Mouse (Mus musculus): ENCODE data around the gene Zfp644. TPM values are rescaled to one million over a fixed set of nuclear protein-coding genes. Genes with fewer than 3 reads are reported as not detected.
A peak's percentile ranks its signal among the peaks of the same experiment; 100 is the strongest.

The Zfp644 gene
- polyA plus RNA-seq, 1 experiment from 2014 or later, result 86.4 TPM

DNA sequence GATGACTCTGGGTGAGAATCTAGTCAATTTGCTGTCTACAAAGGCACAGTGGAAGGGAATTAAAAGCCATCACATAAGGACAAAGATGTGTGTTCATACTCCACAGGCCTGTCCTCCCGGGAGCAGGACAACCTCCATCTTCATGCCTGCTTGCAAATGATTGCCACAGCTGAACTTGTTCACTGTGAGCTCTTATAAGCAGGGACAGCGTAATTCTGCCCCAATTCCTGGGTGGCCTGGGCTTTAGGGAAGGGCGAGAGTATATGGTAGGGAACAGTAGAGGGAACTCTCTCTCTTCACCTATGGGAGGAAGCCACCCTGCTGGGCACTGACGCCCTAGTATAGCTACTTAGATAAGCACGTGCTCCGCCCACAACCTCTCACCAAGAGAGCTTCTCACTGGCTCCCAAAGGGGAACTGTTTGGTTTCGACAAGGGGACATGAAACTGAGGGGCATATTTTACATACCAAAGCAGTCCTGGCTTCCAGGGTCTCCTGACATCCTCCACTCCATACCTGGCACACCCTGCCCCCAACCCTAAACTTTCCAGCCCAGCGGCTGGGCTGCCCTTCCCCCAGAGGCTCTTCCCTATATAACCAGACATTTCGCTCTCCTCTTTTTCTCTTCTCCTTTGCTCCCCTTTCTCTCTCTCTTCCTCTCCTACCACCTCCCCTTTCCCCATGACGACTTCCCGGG lies 12.4 kb upstream of the Zfp644 start:
- no peak overlapping the region for H3K27ac ChIP-seq (ENCODE audit: low read depth, low read length)
- H3K9ac ChIP-seq (ENCODE audit: low read length), result no peak overlapping the region
- H3K4me3 ChIP-seq (ENCODE audit: low read depth, low read length), result no peak overlapping the region
- WGBS, result 46% methylated on average over 11 of the region's 11 CpGs
- peaks cover 5% of the 10 kb centered on the region; the same call in 1 of the 2 replicates for H3K4me1 ChIP-seq (replicated peaks; ENCODE audit: control insufficient read depth, insufficient read depth, low read length)
- H3K9me3 ChIP-seq (ENCODE audit: control insufficient read depth, low read length), result no peaks in the 10 kb centered on the region
- H3K27me3 ChIP-seq (ENCODE audit: control insufficient read depth, insufficient read depth, low read length), result no peaks in the 10 kb centered on the region
- H3K4me2 ChIP-seq (ENCODE audit: low read depth, low read length, severe bottlenecking), result no peak overlapping the region
- no peaks in the 10 kb centered on the region for H3K36me3 ChIP-seq (ENCODE audit: control insufficient read depth, insufficient read depth, low read length)
- ATAC-seq (replicated peaks; ENCODE audit: low FRiP score) (no peak), DNase-seq (ENCODE audit: low spot score) (no peak)

DNA sequence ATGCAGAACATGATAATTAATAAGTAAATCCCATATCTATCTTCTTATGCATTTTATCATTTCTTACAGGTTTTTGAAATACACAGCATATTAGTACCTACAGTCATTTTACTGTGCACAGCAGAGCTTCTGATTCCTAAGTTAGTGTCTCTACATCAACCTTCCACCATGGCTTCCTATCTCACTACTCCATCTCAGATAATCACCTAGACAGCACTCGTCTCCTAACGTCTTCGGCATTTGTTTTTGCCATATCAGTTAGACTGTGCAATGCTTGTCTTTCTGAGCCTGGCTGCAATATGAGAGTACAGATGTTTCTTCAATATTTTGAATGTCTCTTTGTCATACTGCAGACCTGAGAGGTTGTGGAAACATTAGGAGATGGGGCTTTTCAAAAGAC lies 9.3 kb upstream of the Zfp644 start:
- no peak overlapping the region for H3K4me3 ChIP-seq (ENCODE audit: low read depth, low read length)
- no peak overlapping the region for H3K27ac ChIP-seq (ENCODE audit: low read depth, low read length)
- no peak overlapping the region for H3K4me2 ChIP-seq (ENCODE audit: low read depth, low read length, severe bottlenecking)
- H3K9ac ChIP-seq (ENCODE audit: low read length), result no peak overlapping the region
- H3K27me3 ChIP-seq (ENCODE audit: control insufficient read depth, insufficient read depth, low read length), result no peaks in the 10 kb centered on the region
- no peaks in the 10 kb centered on the region; the same call in 1 of the 2 replicates for H3K4me1 ChIP-seq (replicated peaks; ENCODE audit: control insufficient read depth, insufficient read depth, low read length)
- H3K36me3 ChIP-seq (ENCODE audit: control insufficient read depth, insufficient read depth, low read length), result no peaks in the 10 kb centered on the region
- 94% methylated on average over 3 of the region's 3 CpGs for WGBS
- no peak for DNase-seq (ENCODE audit: low spot score)
- no peaks in the 10 kb centered on the region for H3K9me3 ChIP-seq (ENCODE audit: control insufficient read depth, low read length)
- no peak for ATAC-seq (replicated peaks; ENCODE audit: low FRiP score)

DNA sequence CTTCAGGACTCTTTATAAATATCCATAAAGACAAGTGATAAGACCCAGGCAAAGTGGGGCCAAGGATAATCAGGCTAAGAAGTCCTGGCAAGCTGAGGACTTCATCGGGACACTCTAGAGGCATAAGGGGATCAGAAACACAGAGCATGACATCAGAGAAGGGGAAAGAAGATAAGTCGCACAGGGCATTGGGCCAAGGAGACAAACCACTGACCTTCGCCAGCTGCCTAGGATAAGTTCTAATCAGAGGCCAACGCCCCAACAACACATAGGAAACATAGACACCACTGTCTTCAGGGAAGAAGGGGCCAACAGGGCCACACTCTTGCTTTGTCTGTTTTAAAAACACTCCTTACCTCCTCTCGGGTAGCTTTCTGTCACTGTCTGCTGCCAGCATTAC lies 8.1 kb upstream of the Zfp644 start:
- no peak for ATAC-seq (replicated peaks; ENCODE audit: low FRiP score)
- no peaks in the 10 kb centered on the region for H3K9me3 ChIP-seq (ENCODE audit: control insufficient read depth, low read length)
- WGBS, result 82% methylated on average over 5 of the region's 5 CpGs

DNA sequence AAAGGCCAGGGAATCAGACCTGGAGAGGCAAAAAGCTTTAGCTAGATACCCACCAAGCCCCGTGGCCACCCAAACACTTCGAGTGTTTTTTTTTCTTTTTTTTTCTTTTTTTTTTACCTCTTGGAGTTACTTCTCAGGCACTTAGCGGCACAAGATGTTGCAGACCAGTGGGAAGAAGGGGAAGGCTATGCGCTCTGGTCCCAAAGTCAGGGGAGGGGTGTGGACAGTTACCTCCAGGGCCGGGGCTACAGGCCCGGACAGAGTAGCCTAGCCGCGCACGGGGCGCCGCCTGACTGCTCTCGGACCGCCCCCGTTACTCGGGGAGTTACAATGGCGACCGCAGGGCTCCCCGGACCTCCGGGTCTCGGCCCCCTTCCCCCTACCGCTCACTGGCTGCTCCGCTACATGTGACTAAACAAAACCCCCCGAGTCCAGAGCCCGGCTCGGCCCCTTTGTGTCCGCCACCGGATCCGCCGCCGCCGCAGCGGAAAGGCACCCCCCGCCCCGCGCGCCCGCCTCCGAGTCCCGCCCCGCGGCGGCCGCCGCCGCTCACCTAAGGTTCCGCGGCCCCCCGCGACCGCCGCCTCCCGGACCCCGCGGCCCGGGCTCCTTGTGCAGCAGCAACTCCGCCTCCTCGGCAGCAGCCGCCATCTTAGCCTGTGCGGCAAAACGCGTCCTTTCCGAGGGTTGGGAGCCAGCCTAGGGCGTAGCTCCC lies 1.2 kb downstream of the Zfp644 start:
- H3K27me3 ChIP-seq (ENCODE audit: control insufficient read depth, insufficient read depth, low read length), result no peaks in the 10 kb centered on the region
- H3K4me1 ChIP-seq (replicated peaks; ENCODE audit: control insufficient read depth, insufficient read depth, low read length), result peaks cover 12% of the 10 kb centered on the region
- H3K27ac ChIP-seq (ENCODE audit: low read depth, low read length), result peak overlapping the region; percentile 98
- DNase-seq (ENCODE audit: low spot score) (peak; percentile 92), ATAC-seq (replicated peaks; ENCODE audit: low FRiP score) (peak; percentile 90)
- H3K9me3 ChIP-seq (ENCODE audit: control insufficient read depth, low read length), result no peaks in the 10 kb centered on the region
- H3K4me2 ChIP-seq (ENCODE audit: low read depth, low read length, severe bottlenecking), result peak overlapping the region; percentile 73
- WGBS, result under 1% methylated on average over 34 of the region's 63 CpGs
- H3K9ac ChIP-seq (ENCODE audit: low read length), result peak overlapping the region; percentile 99
- no peaks in the 10 kb centered on the region for H3K36me3 ChIP-seq (ENCODE audit: control insufficient read depth, insufficient read depth, low read length)
- H3K4me3 ChIP-seq (ENCODE audit: low read depth, low read length), result peak overlapping the region; percentile 81

More for the DNA sequence above, 8.1 kb upstream of the Zfp644 start:
- no peak overlapping the region for H3K27ac ChIP-seq (ENCODE audit: low read depth, low read length)
- H3K4me3 ChIP-seq (ENCODE audit: low read depth, low read length), result no peak overlapping the region
- no peaks in the 10 kb centered on the region for H3K36me3 ChIP-seq (ENCODE audit: control insufficient read depth, insufficient read depth, low read length)
- H3K4me2 ChIP-seq (ENCODE audit: low read depth, low read length, severe bottlenecking), result no peak overlapping the region
- no peak for DNase-seq (ENCODE audit: low spot score)
- H3K27me3 ChIP-seq (ENCODE audit: control insufficient read depth, insufficient read depth, low read length), result no peaks in the 10 kb centered on the region
- no peak overlapping the region for H3K9ac ChIP-seq (ENCODE audit: low read length)
- H3K4me1 ChIP-seq (replicated peaks; ENCODE audit: control insufficient read depth, insufficient read depth, low read length), result no peaks in the 10 kb centered on the region

DNA sequence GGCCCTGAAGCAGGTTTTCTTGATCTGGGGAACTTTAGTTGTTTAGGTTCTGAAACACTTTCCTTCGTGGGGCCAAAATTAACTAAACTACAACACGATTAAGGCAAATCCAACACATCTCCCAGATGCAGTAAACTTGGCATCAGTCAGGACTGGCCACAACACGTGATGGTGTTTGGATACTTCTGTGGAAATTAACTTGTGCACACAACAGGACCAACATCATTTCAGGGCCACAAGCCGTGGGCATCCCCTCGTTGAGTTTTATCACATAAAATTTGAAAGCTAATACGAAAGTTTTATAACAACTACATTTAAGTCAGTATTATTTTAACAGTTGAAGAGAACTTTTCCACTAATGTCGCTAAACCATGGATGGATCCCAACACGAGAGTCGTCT lies 1.9 kb downstream of the Zfp644 start:
- Histone ChIP-seq H3K4me2 (ENCODE audit: low read depth, low read length, severe bottlenecking) (peak overlapping the region; percentile 73), H3K27ac (ENCODE audit: low read depth, low read length) (no peak overlapping the region), H3K9me3 (ENCODE audit: control insufficient read depth, low read length) (no peaks in the 10 kb centered on the region), H3K4me3 (ENCODE audit: low read depth, low read length) (peak overlapping the region; percentile 81), H3K27me3 (ENCODE audit: control insufficient read depth, insufficient read depth, low read length) (no peaks in the 10 kb centered on the region), H3K36me3 (ENCODE audit: control insufficient read depth, insufficient read depth, low read length) (no peaks in the 10 kb centered on the region; the same call in 1 of the 2 replicates), H3K9ac (ENCODE audit: low read length) (peak overlapping the region; percentile 99), H3K4me1 (replicated peaks; ENCODE audit: control insufficient read depth, insufficient read depth, low read length) (peaks cover 12% of the 10 kb centered on the region)
- ATAC-seq (replicated peaks; ENCODE audit: low FRiP score) (no peak), DNase-seq (ENCODE audit: low spot score) (no peak)
- WGBS, result 46% methylated on average over 9 of the region's 9 CpGs

DNA sequence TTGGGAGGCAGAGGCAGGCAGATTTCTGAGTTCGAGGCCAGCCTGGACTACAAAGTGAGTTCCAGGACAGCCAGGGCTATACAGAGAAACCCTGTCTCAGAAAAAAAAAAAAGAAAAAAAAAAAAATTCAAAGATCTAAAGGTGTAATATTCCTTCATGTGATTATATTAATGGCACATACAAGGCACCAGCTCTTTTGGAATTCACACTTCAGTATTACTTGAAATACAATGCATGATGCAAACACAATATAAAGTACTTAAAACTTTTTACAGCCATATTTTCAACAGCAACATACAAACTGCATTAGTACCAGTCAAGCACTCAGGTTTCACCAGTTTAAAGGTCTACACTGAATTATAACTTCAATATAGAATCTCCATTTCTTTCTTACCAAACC lies 2.4 kb downstream of the Zfp644 start:
- ATAC-seq (replicated peaks; ENCODE audit: low FRiP score) (no peak), DNase-seq (ENCODE audit: low spot score) (no peak)
- no peaks in the 10 kb centered on the region for H3K9me3 ChIP-seq (ENCODE audit: control insufficient read depth, low read length)
- 63% methylated on average over 1 of the region's 1 CpGs for WGBS
- H3K4me3 ChIP-seq (ENCODE audit: low read depth, low read length), result peak overlapping the region; percentile 81
- H3K4me1 ChIP-seq (replicated peaks; ENCODE audit: control insufficient read depth, insufficient read depth, low read length), result peaks cover 12% of the 10 kb centered on the region
- H3K27ac ChIP-seq (ENCODE audit: low read depth, low read length), result no peak overlapping the region
- H3K36me3 ChIP-seq (ENCODE audit: control insufficient read depth, insufficient read depth, low read length), result no peaks in the 10 kb centered on the region; the same call in 1 of the 2 replicates
- no peak overlapping the region; the same call in 1 of the 2 replicates for H3K9ac ChIP-seq (ENCODE audit: low read length)
- H3K27me3 ChIP-seq (ENCODE audit: control insufficient read depth, insufficient read depth, low read length), result no peaks in the 10 kb centered on the region
- H3K4me2 ChIP-seq (ENCODE audit: low read depth, low read length, severe bottlenecking), result peak overlapping the region; percentile 73

DNA sequence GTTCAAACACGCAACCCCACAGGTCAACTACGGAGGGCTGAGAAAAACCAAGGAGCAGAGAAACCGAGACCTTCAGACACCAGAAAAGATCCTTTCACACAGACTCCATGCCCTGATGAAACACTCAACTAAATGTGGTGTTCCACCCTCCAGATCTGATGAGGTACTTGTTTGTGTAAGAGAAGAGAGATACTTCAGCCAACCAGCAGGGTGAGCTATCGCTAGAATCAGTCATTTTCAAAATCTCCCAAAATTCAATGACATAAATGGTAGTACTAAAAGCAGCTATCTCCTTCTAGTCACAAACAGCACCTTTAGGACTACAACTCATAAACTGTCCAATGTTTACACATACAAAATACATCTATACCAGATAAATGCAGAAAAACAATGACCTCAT lies 4.1 kb downstream of the Zfp644 start:
- H3K4me2 ChIP-seq (ENCODE audit: low read depth, low read length, severe bottlenecking), result no peak overlapping the region
- no peak overlapping the region for H3K4me3 ChIP-seq (ENCODE audit: low read depth, low read length)
- H3K27ac ChIP-seq (ENCODE audit: low read depth, low read length), result no peak overlapping the region
- no peaks in the 10 kb centered on the region for H3K27me3 ChIP-seq (ENCODE audit: control insufficient read depth, insufficient read depth, low read length)
- 91% methylated on average over 4 of the region's 4 CpGs for WGBS
- H3K9ac ChIP-seq (ENCODE audit: low read length), result no peak overlapping the region
- ATAC-seq (replicated peaks; ENCODE audit: low FRiP score) (no peak), DNase-seq (ENCODE audit: low spot score) (no peak)
- H3K9me3 ChIP-seq (ENCODE audit: control insufficient read depth, low read length), result no peaks in the 10 kb centered on the region
- H3K4me1 ChIP-seq (replicated peaks; ENCODE audit: control insufficient read depth, insufficient read depth, low read length), result peaks cover 12% of the 10 kb centered on the region
- H3K36me3 ChIP-seq (ENCODE audit: control insufficient read depth, insufficient read depth, low read length), result no peaks in the 10 kb centered on the region; the same call in 1 of the 2 replicates

DNA sequence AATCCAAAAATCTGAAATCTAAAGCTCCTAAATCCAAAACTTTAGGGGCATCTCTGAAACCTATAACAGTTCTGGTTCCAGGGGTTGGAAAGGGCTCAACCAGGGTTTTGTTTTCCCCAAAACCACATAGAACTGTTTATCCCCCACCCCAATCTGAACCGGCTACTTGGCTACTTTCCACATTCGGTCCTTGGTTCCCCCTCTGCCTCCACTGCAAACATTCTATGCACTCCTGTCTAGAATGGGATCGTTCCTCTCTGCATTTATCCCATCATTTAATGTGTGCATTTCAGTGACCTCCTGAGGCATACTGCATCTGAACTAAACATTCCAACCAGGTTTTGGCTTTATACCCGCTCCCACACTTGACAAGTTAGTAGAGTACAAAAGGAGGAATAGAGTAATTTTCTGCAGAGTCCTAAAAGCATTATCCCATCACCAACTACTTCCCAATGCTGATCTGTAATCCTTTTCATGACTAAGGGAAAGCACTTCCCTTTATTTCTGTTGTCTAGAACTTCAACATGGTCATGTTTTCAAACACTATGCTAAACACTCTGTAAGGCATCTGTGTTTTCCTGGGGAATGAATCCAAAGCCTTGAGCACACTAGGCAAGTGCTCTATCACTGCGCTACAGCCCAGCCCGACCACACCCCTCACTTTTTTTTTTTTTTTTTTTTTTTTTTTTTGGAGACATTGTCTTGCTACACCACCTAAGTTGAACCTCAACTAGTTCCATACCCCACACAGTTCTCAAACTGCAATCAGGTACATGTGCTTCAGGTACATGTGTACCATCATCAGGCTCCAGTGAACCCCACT lies 16.2 kb downstream of the Zfp644 start:
- DNase-seq (ENCODE audit: low spot score), result no peak

More for the DNA sequence above, 16.2 kb downstream of the Zfp644 start:
- no peak for ATAC-seq (replicated peaks; ENCODE audit: low FRiP score)
- Histone ChIP-seq H3K4me3 (ENCODE audit: low read depth, low read length) (no peak overlapping the region), H3K4me1 (replicated peaks; ENCODE audit: control insufficient read depth, insufficient read depth, low read length) (no peaks in the 10 kb centered on the region), H3K4me2 (ENCODE audit: low read depth, low read length, severe bottlenecking) (no peak overlapping the region), H3K27me3 (ENCODE audit: control insufficient read depth, insufficient read depth, low read length) (no peaks in the 10 kb centered on the region), H3K36me3 (ENCODE audit: control insufficient read depth, insufficient read depth, low read length) (no peaks in the 10 kb centered on the region), H3K27ac (ENCODE audit: low read depth, low read length) (no peak overlapping the region), H3K9ac (ENCODE audit: low read length) (no peak overlapping the region), H3K9me3 (ENCODE audit: control insufficient read depth, low read length) (no peaks in the 10 kb centered on the region)
- WGBS, result 93% methylated on average over 6 of the region's 6 CpGs
